Mouse (Mus musculus) CD8-positive naive resting alpha-beta T cell, adult 57 days (primary cell): ENCODE measurements around the gene Serpinf2. TPM values are rescaled to one million over a fixed set of nuclear protein-coding genes. Genes with fewer than 3 reads are reported as not detected.

Experiments
- total RNA-seq: library from RNA; stranded (reverse); gene quantifications from one replicate; pipeline ENCODE4 v1.2.4, GENCODE M21; 2023

The Serpinf2 gene
- 0.46 TPM for total RNA-seq

GRCm38 (mm10) chr11:75439363-75439762 is at the start of gene Serpinf2:
Gene Serpinf2 (minus strand): TSS chr11:75439591.

GRCm38 (mm10) chr11:75486601-75487285 is 47.4 kb upstream of the Serpinf2 start, which contains the start of gene Prpf8:
Gene Prpf8 (plus strand): TSS chr11:75486816.

GRCm38 (mm10) chr11:75460844-75461742 is 21.7 kb upstream of the Serpinf2 start, which contains the start of gene Tlcd2:
Gene Tlcd2 (plus strand): TSS chr11:75461715.

GRCm38 (mm10) chr11:75453991-75454930 is 14.9 kb upstream of the Serpinf2 start, which contains the start of gene Wdr81:
Gene Wdr81 (minus strand): TSS chr11:75454717.

GRCm38 (mm10) chr11:75422013-75422792 is 17.2 kb downstream of the Serpinf2 start, which contains the start of gene Serpinf1:
Gene Serpinf1 (minus strand): TSS chr11:75422701.

Other genes with a start within 250 kb of the Serpinf2 start
- 23.6 TPM for gene Dph1, start 248.3 kb downstream of the Serpinf2 start, total RNA-seq
- 18.0 TPM for gene Rtn4rl1, start 245.8 kb downstream of the Serpinf2 start, total RNA-seq
- 147 TPM for gene Rpa1, start 91.3 kb downstream of the Serpinf2 start, total RNA-seq
- 16.1 TPM for gene Smyd4, start 91.2 kb downstream of the Serpinf2 start, total RNA-seq
- 0.55 TPM for gene Serpinf1, start 16.9 kb downstream of the Serpinf2 start, total RNA-seq
- 25.1 TPM for gene Wdr81, start 15.1 kb upstream of the Serpinf2 start, total RNA-seq
- 1.0 TPM for gene Tlcd2, start 22.1 kb upstream of the Serpinf2 start, total RNA-seq
- gene Prpf8, start 47.2 kb upstream of the Serpinf2 start, total RNA-seq, result 197 TPM
- gene Rilp, start 70.5 kb upstream of the Serpinf2 start, total RNA-seq, result 0.58 TPM
- not detected for gene Scarf1, start 73.9 kb upstream of the Serpinf2 start, total RNA-seq
- gene Slc43a2, start 92.1 kb upstream of the Serpinf2 start, total RNA-seq, result 98.9 TPM
- 170 TPM for gene Pitpna, start 148.5 kb upstream of the Serpinf2 start, total RNA-seq
- gene Inpp5k, start 191.4 kb upstream of the Serpinf2 start, total RNA-seq, result 98.2 TPM
- 29.1 TPM for gene Myo1c, start 210.9 kb upstream of the Serpinf2 start, total RNA-seq
- 54.4 TPM for gene Crk, start 239.7 kb upstream of the Serpinf2 start, total RNA-seq